Comparison of ENCODE assay signal across 8 mouse cellular contexts in genomic region chr7:142610627-142611406, GRCm38 (mm10). TPM values are rescaled to one million over a fixed set of nuclear protein-coding genes. Genes with fewer than 3 reads are reported as not detected.
DNase-seq lines count a peak whose midpoint lies in the region; ATAC-seq lines count a peak whose summit lies in the region.
"Had no signal": no experiment of that assay in that cellular context is flagged by ENCODE, and none has a peak within 500 bp of the region (broad histone marks: within the 10 kb centered on the region; RNA-seq: fewer than 3 reads in every experiment).

No protein-coding gene starts in this region.

- no peaks in the 10 kb centered on the region for H3K36me3 ChIP-seq in forebrain, embryonic 16.5 days (ENCODE audit: control insufficient read depth, insufficient read depth)
- H3K36me3 ChIP-seq in hindbrain, embryonic 15.5 days = no peaks in the 10 kb centered on the region
- H3K36me3 ChIP-seq in midbrain, embryonic 10.5 days = no peaks in the 10 kb centered on the region

- intact Hi-C loops in left cerebral cortex, postnatal 4 days (cut with DNase I) = loop anchor here (5.0 kb wide), 1 partner anchor 61 kb away; no protein-coding TSS in a partner anchor

- 0 out of 2 replicates have a peak overlapping the region, but pooled peaks have one; percentile 9 for H3K4me2 ChIP-seq in forebrain, embryonic 16.5 days (ENCODE audit: low read length)
- peak overlapping the region; percentile 38 for H3K4me2 ChIP-seq in hindbrain, embryonic 15.5 days

- 0 out of 2 replicates have a peak overlapping the region, but pooled peaks have one; percentile 15 for H3K9ac ChIP-seq in forebrain, embryonic 16.5 days (replicated peaks; ENCODE audit: low read depth, low read length)
- no peak overlapping the region for H3K9ac ChIP-seq in hindbrain, embryonic 15.5 days

- DNase-seq in ZHBTc4 (ENCODE audit: low read depth, low spot score) = peak; percentile 96
- peak; percentile 49 to 63 for DNase-seq in cerebellum, adult 18-20 months
- peak; percentile 71 for DNase-seq in left cerebral cortex, postnatal 4 days
- peak; percentile 76 for DNase-seq in midbrain, embryonic 10.5 days (ENCODE audit: low spot score)
- DNase-seq in spleen, postnatal 14 days (ENCODE audit: low spot score in 2 of 2) = peak; percentile 17 to 27

- H3K4me1 ChIP-seq in forebrain, embryonic 16.5 days (replicated peaks; ENCODE audit: control insufficient read depth, insufficient read depth, low read length) = peaks cover 6% of the 10 kb centered on the region
- H3K4me1 ChIP-seq in hindbrain, embryonic 15.5 days (replicated peaks) = peaks cover 13% of the 10 kb centered on the region
- H3K4me1 ChIP-seq in midbrain, embryonic 10.5 days = peaks cover 25% of the 10 kb centered on the region

- 3% methylated on average over 12 of the region's 12 CpGs for WGBS in forebrain, embryonic 16.5 days
- WGBS in hindbrain, embryonic 15.5 days = under 1% methylated on average over 12 of the region's 12 CpGs
- WGBS in midbrain, embryonic 10.5 days = under 1% methylated on average over 12 of the region's 12 CpGs

- H3K27me3 ChIP-seq in forebrain, embryonic 16.5 days (replicated peaks; ENCODE audit: control insufficient read depth, insufficient read depth, low read length) = no peaks in the 10 kb centered on the region
- H3K27me3 ChIP-seq in hindbrain, embryonic 15.5 days = no peaks in the 10 kb centered on the region
- H3K27me3 ChIP-seq in midbrain, embryonic 10.5 days (ENCODE audit: low read depth, poor library complexity, severe bottlenecking) = peaks cover 8% of the 10 kb centered on the region; the same call in 1 of the 2 replicates

- no peak overlapping the region for H3K27ac ChIP-seq in forebrain, embryonic 16.5 days (ENCODE audit: low read length)
- H3K27ac ChIP-seq in hindbrain, embryonic 15.5 days (replicated peaks) = peak overlapping the region; percentile 42; the same call in 1 of the 2 replicates
- peak overlapping the region; percentile 88 for H3K27ac ChIP-seq in midbrain, embryonic 10.5 days (replicated peaks)
- H3K27ac ChIP-seq: macrophage had no signal

- H3K9me3 ChIP-seq in forebrain, embryonic 16.5 days (ENCODE audit: control insufficient read depth, low read length) = no peaks in the 10 kb centered on the region
- H3K9me3 ChIP-seq in hindbrain, embryonic 15.5 days = no peaks in the 10 kb centered on the region
- H3K9me3 ChIP-seq in midbrain, embryonic 10.5 days (replicated peaks) = no peaks in the 10 kb centered on the region

- ATAC-seq in forebrain, embryonic 16.5 days = peak; percentile 73
- peak; percentile 86 for ATAC-seq in hindbrain, embryonic 15.5 days (ENCODE audit: low FRiP score, low read depth)

- no peak overlapping the region for H3K4me3 ChIP-seq in forebrain, embryonic 16.5 days (replicated peaks; ENCODE audit: low read length)
- H3K4me3 ChIP-seq in hindbrain, embryonic 15.5 days = no peak overlapping the region
- H3K4me3 ChIP-seq in midbrain, embryonic 10.5 days = peak overlapping the region; percentile 40

RNA-seq across cellular contexts. Expression of gene Igf2, which starts 55.8 kb away (rescaled TPM):
- 64.3 and 95.2 TPM in 2 replicates for polyA plus RNA-seq in forebrain, embryonic 16.5 days (2015; fragmentation: Nextera tagmentation; extraction: Ambion mirVana)
- polyA plus RNA-seq in hindbrain, embryonic 15.5 days (2015; fragmentation: Nextera tagmentation; extraction: Ambion mirVana) = 142 and 184 TPM in 2 replicates
- total RNA-seq in left cerebral cortex, postnatal 4 days (2021) = 100 to 1,000 TPM; 343 to 352 TPM
- polyA plus RNA-seq in midbrain, embryonic 10.5 days (2016; fragmentation: Nextera tagmentation; extraction: Ambion mirVana) = 151 and 161 TPM in 2 replicates

RNA-seq across cellular contexts. Expression of gene Gm49394, which starts 58.9 kb away (rescaled TPM):
- polyA plus RNA-seq in forebrain, embryonic 16.5 days (2015; fragmentation: Nextera tagmentation; extraction: Ambion mirVana) = not detected in 2 replicates
- polyA plus RNA-seq in hindbrain, embryonic 15.5 days (2015; fragmentation: Nextera tagmentation; extraction: Ambion mirVana) = not detected in 2 replicates
- under 1 TPM; 0.10 to 0.12 TPM for total RNA-seq in left cerebral cortex, postnatal 4 days (2021)
- not detected in 2 replicates for polyA plus RNA-seq in midbrain, embryonic 10.5 days (2016; fragmentation: Nextera tagmentation; extraction: Ambion mirVana)
- polyA plus RNA-seq: macrophage had no signal

Comparison
In these comparisons a context has a peak if more than half of its experiments do, and no peak if none do; other contexts are left out.
1. DNase-seq: peak in every context shown above with its lines; median percentile 96 in ZHBTc4; 76 in midbrain, embryonic 10.5 days; 71 in left cerebral cortex, postnatal 4 days; 56 in cerebellum, adult 18-20 months; 22 in spleen, postnatal 14 days.